Mouse (Mus musculus): ENCODE measurements at regions not wholly inside any gene's neighbourhood (a gene's known extent, or its start where the extent isn't known, plus 50 kb on each side); places are given as distances from the start of the nearest gene placed in this dataset.

- TF ChIP-seq CTCF (conservative IDR thresholded peaks at IDR 0.05 in 1 of 2, IDR thresholded peaks at IDR 0.05 in 1 of 2; ENCODE audit: low read depth in 2 of 2, low read length in 2 of 2) (0 out of 4 replicates have a peak, but pooled peaks of 1 of the 2 experiments have one; percentile 9), RCOR1 (conservative IDR thresholded peaks at IDR 0.05; ENCODE audit: low read depth, low read length) (no peak), POLR2A (IDR thresholded peaks at IDR 0.05; ENCODE audit: low read depth, low read length) (no peak), MAX (IDR thresholded peaks at IDR 0.05; ENCODE audit: low read length) (no peak), ZC3H11A (IDR thresholded peaks at IDR 0.05; ENCODE audit: low read depth, low read length) (no peak), MAFK (IDR thresholded peaks at IDR 0.05; ENCODE audit: insufficient replicate concordance, low read length) (no peak), CHD2 (IDR thresholded peaks at IDR 0.05; ENCODE audit: low read length) (no peak), PAX5 (IDR thresholded peaks at IDR 0.05; ENCODE audit: low read length) (no peak), RAD21 (IDR thresholded peaks at IDR 0.05; ENCODE audit: low read depth, low read length) (no peak), POLR2AphosphoS2 (IDR thresholded peaks at IDR 0.05; ENCODE audit: low read depth, low read length) (no peak), TCF12 (IDR thresholded peaks at IDR 0.05; ENCODE audit: low read depth, low read length) (no peak)
Measured at GRCm38 (mm10) chr12:31148417-31149356, 75.0 kb downstream of the Fam110c start.
